Mouse (Mus musculus) adrenal gland, adult (tissue): ENCODE results near the gene Creb5.

ENCODE experiments used
- DNase-seq, 2 experiments: peaks; one replicate each; pipeline ENCODE4 v3.0.0; 2022 to 2023; ENCODE audit warnings: low spot score in 1 of 2; ENCODE audit not compliant: inconsistent age in 2 of 2

Creb5 gene

GRCm38 (mm10) chr6:53472751-53473150, 185.7 kb downstream of the Creb5 start:
- no peak for DNase-seq

GRCm38 (mm10) chr6:53477501-53477900, 190.4 kb downstream of the Creb5 start:
- DNase-seq, result no peak

- no peak for DNase-seq
These were observed 203.8 kb downstream of the Creb5 start for GRCm38 (mm10) chr6:53490917-53491316.

DNA sequence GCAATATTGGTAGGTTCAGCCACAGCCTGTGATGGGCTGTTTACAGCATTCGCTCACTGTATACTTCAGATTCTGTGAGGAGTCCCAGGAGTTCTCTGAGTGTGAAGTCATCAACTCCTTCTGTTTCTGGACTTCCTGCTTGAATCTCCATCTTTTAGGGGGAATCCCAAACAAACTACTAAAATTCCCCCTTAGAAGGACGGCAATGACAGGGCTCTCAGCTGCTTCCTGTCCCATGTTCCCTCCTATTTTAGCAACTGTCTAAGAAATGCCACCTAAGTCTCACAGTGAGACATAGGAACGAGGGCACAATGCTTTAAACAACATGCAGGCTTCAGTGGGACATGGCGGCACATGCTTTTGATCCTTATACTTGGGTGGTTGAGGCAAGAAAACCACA, 204.3 kb downstream of the Creb5 start:
- DNase-seq, result no peak

DNA sequence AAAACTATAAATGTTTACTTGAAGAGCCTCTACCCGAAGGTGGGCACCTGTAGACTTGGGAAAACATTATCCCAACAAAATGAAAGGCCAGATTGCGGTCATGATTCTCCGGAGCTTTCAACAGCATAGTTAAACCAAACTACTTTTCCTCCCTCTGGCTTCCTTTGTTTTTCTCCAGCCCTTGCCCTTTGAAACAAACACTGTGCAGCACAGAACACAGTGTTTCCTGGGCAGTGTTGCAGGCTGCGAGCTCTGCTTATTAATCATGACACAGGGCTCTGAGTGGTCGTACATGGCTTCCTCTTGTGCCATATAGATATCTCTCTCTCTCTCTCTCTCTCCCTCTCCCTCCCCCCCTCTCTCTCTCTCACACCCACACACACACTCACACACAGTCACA, 206.8 kb downstream of the Creb5 start:
- DNase-seq, result no peak

- no peak for DNase-seq
These were observed 208.6 kb downstream of the Creb5 start for GRCm38 (mm10) chr6:53495667-53496066.

DNA sequence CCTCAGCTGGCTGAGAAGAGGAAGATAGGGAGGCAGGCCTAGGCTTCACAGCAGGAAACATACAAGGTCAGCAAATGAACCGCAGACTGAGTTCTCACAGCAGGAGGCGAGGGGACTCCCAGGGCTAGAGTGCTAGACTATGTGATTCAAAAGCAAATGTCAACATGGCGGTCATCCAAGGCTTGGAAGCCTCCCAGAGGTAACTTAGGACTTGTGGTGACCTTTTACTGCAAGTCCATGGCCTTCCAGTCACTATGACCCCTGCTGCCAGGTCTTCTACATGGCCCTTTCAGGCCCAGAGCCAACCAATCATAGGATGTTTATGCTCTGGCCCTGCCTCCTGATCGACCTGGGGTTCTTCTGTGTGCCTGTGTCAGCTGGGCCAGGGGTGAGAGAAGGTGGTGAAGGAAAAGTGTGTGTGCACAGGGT, 209.3 kb downstream of the Creb5 start:
- peak; percentile 38 to 80 for DNase-seq

GRCm38 (mm10) chr6:53497904-53498536, 210.9 kb downstream of the Creb5 start:
- DNase-seq, result no peak

DNA sequence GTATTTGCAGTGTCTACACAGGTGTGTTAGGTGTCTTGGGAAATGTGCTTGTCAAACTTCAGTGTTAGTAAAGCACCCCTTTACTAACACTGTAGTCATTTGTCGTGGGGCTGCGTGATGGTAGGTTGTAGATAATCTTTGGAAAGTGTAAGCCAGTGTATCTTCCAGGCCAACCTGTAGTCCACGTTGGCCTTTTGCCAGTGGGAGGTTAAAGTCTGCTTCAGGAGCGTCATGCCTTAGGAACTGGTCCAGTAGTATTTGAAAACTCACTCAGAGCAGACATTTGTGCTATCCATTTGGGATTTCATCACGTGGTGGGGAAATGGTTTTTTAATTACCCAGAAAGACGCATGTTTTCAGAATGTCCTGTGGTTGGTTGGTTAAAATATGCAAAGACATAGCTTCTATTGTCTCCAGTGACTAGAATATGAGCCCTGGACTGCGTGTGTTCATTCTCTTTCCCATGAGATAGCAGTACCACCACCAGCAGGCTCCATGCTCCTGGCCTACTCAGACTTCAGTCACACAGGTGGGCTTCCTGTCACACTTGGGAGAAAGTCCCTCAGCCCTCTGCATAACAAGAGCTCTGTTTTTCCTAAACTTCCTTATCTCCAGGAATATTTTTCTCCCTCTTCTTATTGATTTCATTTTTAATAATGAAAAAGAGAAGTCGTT, 212.7 kb downstream of the Creb5 start:
- no peak for DNase-seq

- no peak for DNase-seq
These were observed 214.2 kb downstream of the Creb5 start for GRCm38 (mm10) chr6:53501236-53501635.

GRCm38 (mm10) chr6:53506947-53507564, 220.0 kb downstream of the Creb5 start:
- no peak for DNase-seq

DNA sequence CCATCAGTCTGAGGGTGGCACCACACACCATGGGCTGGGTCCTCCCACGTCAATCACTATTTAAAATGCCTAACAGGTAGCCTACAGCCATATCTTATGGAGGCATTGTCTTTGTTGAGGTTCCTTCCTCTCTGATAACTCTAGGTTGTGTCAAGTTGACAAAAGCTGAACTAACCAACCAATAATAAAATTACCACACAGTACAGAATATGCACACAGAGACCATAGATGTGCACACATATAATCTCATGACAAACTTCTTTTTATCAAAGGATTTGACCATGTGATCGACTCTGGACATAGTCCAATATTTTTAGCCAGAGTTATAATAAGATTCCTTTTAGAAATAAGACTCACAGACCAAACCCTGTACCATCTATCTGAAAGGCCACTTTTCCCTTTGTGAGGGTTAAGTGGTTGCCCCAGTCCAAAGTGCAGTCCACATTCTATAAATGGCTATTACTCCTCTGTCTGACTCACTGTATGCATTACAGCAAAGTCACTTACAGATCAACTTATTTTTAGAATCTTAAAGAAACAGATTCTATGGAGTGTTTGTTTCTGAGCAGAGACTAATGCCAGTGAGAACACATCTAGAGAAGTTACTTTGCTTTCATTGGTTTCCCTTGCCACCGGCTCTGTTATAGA, 221.9 kb downstream of the Creb5 start:
- no peak for DNase-seq

GRCm38 (mm10) chr6:53510005-53510404, 222.9 kb downstream of the Creb5 start:
- no peak for DNase-seq

GRCm38 (mm10) chr6:53512226-53512625, 225.2 kb downstream of the Creb5 start:
- no peak for DNase-seq

GRCm38 (mm10) chr6:53513380-53513779, 226.3 kb downstream of the Creb5 start:
- no peak for DNase-seq

DNA sequence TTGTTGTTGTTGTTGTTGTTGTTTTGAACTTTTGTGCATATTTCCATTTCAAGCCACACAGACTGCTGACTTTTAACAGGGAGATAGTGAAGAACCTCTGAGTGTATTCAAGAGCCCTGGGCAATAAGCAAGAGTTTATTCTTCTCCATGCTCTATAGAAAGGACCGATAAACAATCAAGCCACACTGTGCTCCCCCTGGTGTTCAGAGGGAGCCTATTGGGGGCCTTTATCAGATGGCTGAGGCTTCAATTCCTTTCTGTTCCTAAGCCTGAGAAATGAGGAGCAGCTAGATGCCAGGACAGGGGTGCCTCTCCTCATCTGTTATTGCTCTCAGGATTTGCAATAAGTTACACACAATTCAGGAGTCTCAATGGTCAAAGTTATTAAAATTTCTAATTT, 227.8 kb downstream of the Creb5 start:
- no peak for DNase-seq

DNA sequence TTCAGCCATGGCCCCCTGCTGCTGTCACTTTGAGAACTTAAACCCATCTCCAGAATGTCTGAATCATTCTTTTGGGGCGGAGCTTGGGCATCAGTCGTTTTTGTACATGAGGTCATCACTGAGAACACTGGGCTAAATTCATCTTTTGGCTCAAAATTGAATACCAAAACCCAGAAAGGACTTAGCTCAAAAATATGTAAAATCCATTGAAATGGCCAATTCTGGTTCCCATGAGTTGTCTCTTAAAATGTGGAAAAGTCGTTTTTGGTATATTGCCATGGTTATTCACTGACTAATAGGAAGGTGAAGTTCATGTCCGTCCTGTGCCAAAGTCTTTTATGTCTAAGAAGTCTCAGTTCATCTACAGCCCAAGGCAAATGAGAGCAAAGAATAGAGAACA, 228.5 kb downstream of the Creb5 start:
- no peak for DNase-seq

DNA sequence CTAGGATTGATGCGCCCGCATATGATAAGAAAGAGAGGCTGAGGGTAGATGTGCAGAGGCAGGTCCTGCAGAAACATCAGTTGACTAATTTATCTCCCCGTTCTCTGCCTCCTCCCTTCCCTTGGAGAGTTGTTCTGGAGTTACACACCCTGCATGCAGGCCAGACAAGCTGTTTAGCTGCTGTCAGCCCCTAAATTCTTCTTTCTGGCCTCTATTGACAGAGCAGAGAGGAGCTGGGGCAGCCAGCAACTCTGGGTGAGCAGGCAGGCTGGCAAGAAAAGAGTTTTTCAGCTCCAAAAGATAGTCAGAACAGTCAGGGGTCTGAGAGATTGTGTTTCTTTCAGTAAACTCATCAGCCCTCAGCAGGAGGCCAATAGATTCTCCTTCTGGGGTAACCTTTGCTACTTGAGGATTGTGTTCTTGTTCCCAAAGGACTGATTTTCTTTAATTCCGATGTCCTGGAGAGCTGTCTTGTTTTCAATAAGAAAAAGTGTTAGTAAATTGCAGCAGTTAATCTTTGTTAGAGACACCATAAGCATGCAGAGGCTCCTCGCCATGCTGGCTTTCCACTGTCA, 230.4 kb downstream of the Creb5 start:
- DNase-seq, result no peak

- peak in 1 of 2 experiments; percentile 52 for DNase-seq
These were observed 236.8 kb downstream of the Creb5 start for GRCm38 (mm10) chr6:53523743-53524497.

- no peak for DNase-seq
These were observed 239.4 kb downstream of the Creb5 start for GRCm38 (mm10) chr6:53526460-53526859.

GRCm38 (mm10) chr6:53530742-53531141, 243.7 kb downstream of the Creb5 start:
- DNase-seq, result no peak
